Mouse (Mus musculus) stomach, postnatal 0 days (tissue): Measurements from ENCODE around the gene Mcidas.

Experiments
- CTCF ChIP-seq: IDR thresholded peaks from 2 replicates; pipeline ENCODE4 v1.5.1; 2016; ENCODE audit warnings: antibody characterized with exemption, low read depth, mild to moderate bottlenecking, moderate library complexity
- EP300 ChIP-seq: optimal IDR thresholded peaks from 2 replicates; pipeline ENCODE3; 2016; ENCODE audit warnings: antibody characterized with exemption

DNA sequence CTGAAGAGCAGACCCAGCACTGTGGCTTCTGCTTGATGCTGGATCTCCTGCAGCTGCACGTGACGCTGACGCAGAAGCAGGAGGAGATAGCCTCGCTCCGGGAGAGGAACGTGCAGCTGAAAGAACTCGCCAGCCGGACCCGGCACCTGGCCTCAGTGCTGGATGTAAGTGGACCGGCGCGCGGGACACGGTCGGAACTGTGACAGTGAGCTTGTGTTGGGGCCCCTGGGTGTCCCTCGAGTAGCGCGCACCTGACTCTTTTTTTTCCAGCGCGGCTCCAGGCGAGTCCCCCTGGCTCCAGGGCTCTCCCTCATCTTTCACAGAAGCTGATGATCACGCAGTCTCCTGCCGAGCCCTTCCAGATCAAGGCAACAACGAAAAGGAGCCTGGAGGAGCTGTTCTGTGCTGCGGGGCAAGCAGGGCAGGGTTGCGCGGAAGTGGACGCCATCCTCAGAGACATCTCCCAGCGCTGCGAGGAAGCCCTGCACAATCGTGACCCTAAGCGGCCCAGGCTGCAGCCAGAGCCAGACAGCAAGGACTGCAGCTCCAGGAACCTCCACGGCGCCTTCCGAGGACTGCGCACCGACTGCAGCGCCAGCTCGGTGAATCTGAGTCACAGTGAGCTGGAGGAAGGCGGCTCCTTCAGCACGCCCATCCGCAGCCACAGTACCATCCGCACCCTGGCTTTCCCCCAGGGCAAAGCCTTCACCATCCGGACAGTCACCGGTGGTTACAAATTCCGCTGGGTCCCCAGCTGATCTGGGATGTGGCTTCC is 5.0 kb downstream of the Mcidas start:
- TF ChIP-seq CTCF (no peak), EP300 (no peak)
